Mouse (Mus musculus) 416B (cell line): Measurements from ENCODE around the gene Lysmd3.

Source experiments
- DNase-seq: peaks from one replicate; pipeline ENCODE4 v3.0.0; 2011; ENCODE audit warnings: low read depth

The Lysmd3 gene

GRCm38 (mm10) chr13:81675333-81675732, 17.9 kb downstream of the Lysmd3 start:
- no peak for DNase-seq

- DNase-seq = no peak
Observed at GRCm38 (mm10) chr13:81683107-81683506, 25.6 kb downstream of the Lysmd3 start.

DNA sequence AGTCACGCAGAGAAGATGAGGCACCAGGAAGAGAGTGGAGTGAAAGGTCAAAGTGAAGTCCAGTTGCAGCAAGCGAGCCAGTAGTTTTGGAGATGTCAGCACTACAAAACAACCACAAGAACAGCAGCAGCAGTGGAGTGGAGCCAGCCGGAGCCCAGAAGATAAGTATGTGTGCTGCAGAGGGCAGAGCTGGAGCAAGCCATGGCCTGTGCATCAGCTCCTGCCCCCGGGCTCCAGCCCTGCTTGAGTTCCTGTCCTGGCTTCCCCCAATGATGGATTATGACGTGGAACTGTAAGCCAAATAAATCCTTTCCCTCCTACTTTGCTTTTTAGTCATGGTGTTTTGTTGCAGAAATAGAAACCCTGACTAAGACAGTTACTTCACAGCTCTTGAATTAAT, 26.8 kb downstream of the Lysmd3 start:
- DNase-seq = no peak

DNA sequence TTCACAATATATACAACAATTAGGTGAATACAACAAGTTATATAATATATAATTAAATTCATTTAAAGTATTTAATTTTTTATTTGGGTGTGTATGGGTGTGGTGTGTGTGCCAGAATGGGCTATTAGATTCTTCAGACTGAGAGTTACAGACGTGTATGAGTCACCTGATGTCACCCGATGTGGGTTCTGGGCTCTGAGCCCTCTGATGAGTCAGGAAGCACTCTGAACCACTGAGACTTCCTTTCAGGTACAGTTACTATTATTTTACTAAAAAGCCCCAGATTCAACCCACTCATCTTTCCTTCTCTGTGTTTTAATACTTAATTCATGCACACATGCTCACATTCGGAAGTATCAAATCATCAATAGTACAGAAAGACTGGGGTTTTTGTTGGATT, 27.4 kb downstream of the Lysmd3 start:
- DNase-seq = peak; percentile 83

DNA sequence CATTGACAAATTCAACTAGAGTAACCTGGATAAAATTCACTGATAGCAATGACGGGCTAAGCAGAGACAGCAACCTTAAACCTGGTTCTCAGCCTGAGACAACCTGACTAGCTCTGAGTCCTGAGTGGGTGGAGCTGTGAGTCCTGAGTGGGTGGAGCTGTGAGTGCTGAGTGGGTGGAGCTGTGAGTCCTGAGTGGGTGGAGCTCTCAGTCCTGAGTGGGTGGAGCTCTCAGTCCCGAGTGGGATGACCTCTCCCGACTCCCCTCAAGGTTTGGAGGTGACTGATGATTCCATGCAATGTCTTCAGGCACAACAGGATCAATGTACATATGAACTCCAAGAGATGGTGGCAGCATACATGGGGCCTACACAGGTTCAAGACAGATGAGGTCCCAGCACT, 32.1 kb downstream of the Lysmd3 start:
- no peak for DNase-seq

DNA sequence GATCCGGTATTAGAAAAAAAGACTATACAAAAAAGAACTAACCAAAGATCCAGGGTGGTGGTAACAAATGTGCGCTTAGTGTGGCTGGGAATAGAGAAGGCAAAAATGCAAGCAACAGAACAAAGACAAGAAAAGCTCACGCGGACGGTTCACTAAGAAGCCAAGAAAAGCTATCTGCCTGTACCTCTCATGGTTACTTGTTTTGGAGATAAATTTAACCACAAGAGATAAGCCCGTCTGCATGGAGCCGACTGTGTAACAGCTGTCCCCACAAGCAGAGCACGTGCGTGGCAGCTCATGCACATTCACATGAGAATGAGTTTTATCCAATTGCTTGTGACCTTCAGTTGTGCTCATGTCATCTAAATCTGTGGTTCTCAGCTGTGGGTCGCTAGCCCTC, 33.0 kb downstream of the Lysmd3 start:
- DNase-seq = peak; percentile 86

DNA sequence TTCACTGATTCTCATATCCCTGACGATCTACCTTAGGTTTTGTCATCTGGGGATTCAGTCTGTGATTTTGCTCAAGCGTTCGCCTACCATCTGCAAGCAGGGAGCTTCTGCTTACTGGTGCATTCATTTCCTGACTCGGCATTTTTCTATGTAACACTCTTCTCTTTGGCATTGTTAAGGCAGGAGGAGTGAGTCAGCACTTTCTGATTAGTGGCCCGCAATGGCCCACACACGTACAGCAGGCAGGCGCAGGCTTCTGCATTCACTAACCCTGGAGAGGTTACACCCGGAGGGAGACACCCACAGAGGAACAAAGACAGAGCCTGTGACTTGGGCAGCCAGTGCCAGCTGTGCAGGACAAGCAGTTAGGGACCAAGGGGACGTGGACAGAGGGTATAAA, 34.1 kb downstream of the Lysmd3 start:
- DNase-seq = peak; percentile 69

DNA sequence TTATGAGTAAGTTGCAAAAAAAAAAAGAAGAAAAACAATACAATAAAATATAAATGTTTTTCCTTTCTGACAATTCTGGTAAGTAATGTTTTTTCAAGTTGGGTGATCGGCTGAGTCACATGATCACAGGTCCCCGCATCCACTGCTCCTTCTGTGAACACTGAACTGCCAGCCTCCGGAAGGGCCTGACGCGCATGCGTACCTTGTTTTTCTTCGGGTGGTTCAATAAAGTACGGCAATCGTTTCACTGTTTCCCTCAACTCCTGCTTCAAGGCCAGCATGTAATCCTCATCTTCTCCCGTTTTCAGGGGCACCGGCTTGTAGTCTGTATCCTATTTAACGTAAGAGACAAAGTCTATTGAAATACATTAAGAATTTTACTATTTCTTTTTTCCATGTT, 37.0 kb downstream of the Lysmd3 start:
- no peak for DNase-seq

- no peak for DNase-seq
Observed at GRCm38 (mm10) chr13:81703148-81703547, 45.7 kb downstream of the Lysmd3 start.

DNA sequence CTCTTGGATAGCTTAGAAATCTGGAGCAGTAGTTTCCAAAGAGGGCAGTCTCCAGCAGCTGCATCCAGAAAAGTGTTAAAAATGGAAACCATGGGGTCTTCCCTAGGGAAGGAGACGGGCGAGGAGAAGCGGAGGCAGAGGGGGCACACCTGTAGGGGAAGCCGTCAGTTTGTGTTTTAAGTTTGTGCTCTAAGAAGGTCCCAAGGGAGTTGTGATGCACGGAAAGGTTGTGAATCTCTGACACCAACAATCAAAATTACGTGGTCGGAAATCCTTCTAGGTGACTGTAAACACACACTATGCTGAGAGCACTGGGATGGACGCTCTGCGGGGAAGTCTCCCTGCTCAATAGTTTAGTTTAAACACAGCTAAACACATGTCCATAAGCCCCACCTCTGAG, 46.2 kb downstream of the Lysmd3 start:
- DNase-seq = no peak

DNA sequence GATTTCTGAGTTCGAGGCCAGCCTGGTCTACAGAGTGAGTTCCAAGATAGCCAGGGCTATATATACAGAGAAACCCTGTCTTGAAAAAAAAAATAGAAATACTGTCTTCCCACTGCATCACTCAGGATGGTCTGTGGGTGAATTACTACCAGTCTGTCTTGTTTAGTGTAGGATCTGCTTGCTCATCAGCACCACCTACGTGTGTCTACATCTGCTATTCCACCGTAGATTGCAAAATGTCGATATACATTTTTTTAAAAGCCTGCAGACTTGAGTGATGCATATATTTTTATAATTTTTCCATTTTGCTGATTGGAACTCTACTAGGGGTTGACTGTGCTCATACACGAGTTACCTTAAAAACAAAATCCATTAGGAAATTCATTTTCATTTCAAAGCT, 48.8 kb downstream of the Lysmd3 start:
- DNase-seq = no peak

DNA sequence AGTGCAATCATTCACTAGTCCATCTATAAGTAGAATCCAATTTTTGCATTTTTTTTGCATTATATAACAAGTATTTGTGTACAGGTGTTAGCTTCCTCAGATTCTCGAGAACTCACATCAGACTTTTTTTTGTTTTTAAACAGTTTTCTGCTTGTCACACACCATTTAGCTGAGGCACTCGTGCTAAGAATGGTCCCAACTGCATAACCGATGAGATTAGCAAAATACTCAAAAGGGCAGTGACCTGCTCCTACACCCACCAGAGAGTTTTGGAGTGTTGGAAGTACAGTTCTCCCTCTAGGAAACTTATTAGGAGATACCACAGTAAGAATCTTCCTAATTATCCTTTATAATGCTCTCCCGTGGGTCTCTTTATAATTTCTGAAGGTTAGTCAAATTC, 52.3 kb downstream of the Lysmd3 start:
- DNase-seq = peak; percentile 17

DNA sequence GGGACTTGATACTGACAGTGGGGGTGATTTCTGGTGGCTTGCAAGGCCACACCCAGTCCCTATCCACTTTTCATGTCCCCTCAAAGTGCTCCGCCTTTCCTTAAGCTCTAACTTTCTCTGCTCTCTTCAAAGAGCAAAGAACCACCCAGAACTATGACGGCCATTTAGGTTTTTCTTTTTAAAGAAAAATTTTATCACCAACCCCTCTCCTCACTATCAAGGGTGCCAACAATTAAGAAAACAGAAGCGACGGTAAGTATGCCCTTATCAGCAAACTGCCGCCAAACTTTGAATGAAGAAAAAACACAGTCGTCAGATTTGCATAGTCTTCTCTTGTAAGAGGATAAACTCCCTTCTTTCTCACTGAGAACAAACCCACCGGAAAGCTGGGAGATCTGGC, 52.8 kb downstream of the Lysmd3 start:
- peak; percentile 79 for DNase-seq

DNA sequence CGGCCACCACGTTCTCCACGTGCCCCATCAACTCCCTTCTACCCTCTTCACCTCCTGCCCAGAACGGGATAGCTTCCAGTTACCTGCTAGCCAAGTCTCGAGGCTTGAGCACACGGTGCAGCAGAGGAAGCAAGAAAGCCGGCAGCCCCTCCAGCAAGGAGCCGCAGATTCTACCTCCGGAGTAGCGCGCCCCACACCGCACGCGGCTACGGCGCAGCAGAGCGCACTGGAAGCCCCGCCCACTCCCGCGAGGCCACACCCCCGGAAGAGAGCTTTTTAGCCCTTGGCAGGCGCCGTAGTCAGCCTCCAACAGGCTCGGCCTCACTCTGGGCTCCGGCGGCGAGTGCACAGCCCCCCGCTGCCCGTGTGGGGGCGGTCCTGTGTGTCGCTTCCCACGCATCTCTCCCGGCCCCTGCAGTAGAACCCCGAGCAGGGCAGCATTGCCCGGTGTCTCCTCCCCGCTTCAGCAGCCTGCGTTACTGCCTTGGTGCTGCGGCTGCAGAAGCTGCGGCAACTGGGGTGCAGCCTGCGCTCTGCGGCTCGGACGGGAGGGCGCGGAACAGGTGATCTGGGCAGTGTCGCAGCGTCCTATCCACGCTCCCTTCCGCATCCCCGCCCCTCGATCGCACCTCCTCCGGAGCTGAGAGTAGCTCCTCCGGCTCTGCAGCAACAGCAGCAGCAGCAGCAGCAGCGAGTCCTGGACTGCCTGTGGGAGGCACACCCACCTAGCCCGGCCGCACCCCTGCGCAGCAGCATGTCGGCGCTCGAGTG, 53.5 kb downstream of the Lysmd3 start, which contains the start of the genes Polr3g and Mblac2:
Gene Polr3g, minus strand, starts transcription at position 239 of the 771 bp plus-strand sequence.
Gene Mblac2, plus strand, starts transcription at position 567 of the 771 bp plus-strand sequence.
- peak; percentile 96 for DNase-seq

DNA sequence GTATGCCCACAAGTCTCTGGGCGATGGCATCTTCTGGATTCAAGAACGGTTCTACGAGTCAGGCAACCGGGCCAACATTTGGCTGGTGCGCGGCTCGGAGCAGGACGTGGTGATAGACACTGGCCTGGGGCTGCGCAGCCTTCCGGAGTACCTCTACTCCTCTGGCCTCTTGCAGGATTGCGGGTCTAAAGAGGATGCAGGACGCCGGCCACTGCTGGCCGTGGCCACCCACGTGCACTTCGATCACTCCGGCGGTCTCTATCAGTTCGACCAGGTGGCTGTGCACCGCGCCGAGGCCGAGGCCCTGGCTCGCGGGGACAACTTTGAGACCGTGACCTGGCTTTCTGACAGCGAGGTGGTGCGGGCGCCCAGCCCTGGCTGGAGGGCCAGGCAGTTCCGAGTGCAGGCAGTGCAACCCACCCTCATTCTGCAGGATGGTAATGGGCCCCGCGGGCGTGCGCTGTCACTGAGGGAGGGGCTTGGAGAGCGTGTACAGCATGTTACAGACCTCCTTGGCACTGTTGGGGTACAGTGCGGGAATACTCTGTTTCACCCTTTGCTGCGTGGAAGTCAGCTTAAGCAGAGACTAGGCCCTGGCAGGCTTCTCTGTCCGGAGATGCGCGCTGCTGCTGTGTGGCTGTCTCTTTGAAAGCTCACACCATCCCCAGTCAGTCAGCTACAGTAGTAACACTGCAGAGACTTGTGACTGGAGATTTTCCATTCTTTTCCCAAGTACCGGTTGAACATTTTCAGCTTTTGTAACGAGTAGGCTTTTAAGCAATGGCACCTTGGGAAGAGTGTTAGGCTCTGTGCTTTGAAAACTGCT, 54.3 kb downstream of the Lysmd3 start:
- DNase-seq = peak; percentile 32

DNA sequence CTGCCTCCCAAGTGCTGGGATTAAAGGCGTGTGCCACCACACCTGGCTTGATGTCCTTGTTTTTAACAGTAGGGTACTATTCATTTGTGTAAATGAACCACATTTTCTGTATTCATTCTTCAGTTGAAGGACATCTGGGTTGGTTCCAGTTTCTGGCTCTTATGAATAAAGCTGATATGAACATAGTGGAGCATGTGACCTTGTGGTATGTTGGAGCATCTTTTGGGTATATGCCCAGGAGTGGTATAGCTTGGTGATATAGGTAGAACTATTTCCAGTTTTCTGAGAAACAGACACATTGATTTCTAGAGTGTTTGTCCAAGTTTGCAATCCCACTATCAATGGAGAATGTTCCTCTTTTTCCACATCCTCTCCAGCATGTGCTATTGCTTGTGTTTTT, 56.4 kb downstream of the Lysmd3 start:
- no peak for DNase-seq
